ENCODE assay signal across 19 mouse cellular contexts in the genomic region with DNA sequence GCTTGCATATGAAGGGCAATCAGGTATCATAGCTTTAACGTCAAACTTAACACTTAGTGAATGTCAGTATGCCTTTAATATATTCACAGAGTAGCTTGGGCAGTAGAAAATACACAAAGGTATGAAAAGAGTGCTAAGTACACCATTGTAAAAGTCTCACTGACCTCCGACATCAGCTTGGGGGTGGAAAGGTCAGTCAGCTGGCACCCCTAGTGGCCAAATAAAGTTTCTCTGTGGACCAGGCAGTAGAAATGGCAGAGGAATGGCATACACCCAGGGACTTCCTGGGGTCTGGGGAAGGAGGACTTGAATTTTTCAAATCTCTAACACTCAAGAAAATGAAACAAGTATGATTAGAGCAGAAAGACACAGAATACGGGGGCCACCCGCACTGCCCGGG.
DNase-seq lines count a peak whose midpoint lies in the region; ATAC-seq and TF ChIP-seq lines count a peak whose summit lies in the region.
"Had no signal": no experiment of that assay in that cellular context is flagged by ENCODE, and none has a peak within 500 bp of the region (broad histone marks: within the 10 kb centered on the region; RNA-seq: fewer than 3 reads in every experiment).

No protein-coding gene starts in this region.

- no peak overlapping the region for H3K4me3 ChIP-seq in kidney, adult 2 months (ENCODE audit: insufficient read depth, low read depth, low read length)
- H3K4me3 ChIP-seq in lung, postnatal 0 days (ENCODE audit: low read depth, low read length): no peak overlapping the region
- H3K4me3 ChIP-seq in stomach, postnatal 0 days (ENCODE audit: low read depth, low read length): no peak overlapping the region
- no peak overlapping the region for H3K4me3 ChIP-seq in thymus, adult 2 months (ENCODE audit: control insufficient read depth, insufficient read depth, low read length)
- H3K4me3 ChIP-seq: embryonic facial prominence, embryonic 13.5 days; heart, adult 2 months; intestine, embryonic 15.5 days; limb, embryonic 15.5 days; midbrain, embryonic 10.5 days; neural tube, embryonic 13.5 days had no signal

- no peaks in the 10 kb centered on the region for H3K36me3 ChIP-seq in kidney, adult 2 months (ENCODE audit: control insufficient read depth, insufficient read depth, low read length)
- H3K36me3 ChIP-seq in lung, postnatal 0 days (ENCODE audit: insufficient read depth, low read length): no peaks in the 10 kb centered on the region
- H3K36me3 ChIP-seq in stomach, postnatal 0 days (ENCODE audit: control insufficient read depth, insufficient read depth, low read length): no peaks in the 10 kb centered on the region
- H3K36me3 ChIP-seq in thymus, adult 2 months (ENCODE audit: control insufficient read depth, insufficient read depth, low read length): no peaks in the 10 kb centered on the region
- H3K36me3 ChIP-seq: embryonic facial prominence, embryonic 13.5 days; intestine, embryonic 15.5 days; limb, embryonic 15.5 days; midbrain, embryonic 10.5 days; neural tube, embryonic 13.5 days had no signal

- peak; percentile 36; the same call in 1 of the 2 replicates for TF ChIP-seq CTCF in kidney, adult 2 months (conservative IDR thresholded peaks at IDR 0.05; ENCODE audit: insufficient read depth, insufficient read length, low read depth, low read length)
- peak; percentile 60 for TF ChIP-seq CTCF in lung, postnatal 0 days (IDR thresholded peaks at IDR 0.05)
- peak; percentile 54 for TF ChIP-seq CTCF in stomach, postnatal 0 days (IDR thresholded peaks at IDR 0.05; ENCODE audit: low read depth)
- no peak for TF ChIP-seq CTCF in thymus, adult 2 months (IDR thresholded peaks at IDR 0.05; ENCODE audit: borderline replicate concordance, control insufficient read depth, extremely low read depth, insufficient read depth, low read length, poor library complexity)

- peak; percentile 18 for DNase-seq in embryo, embryonic 10 days (ENCODE audit: low spot score)
- no peak for DNase-seq in embryo, embryonic 11 days
- no peak for DNase-seq in kidney, adult 2 months
- no peak for DNase-seq in kidney, postnatal 14 days
- DNase-seq in lung, postnatal 0 days (ENCODE audit: low spot score): no peak
- no peak for DNase-seq in lung, postnatal 36 days
- DNase-seq in stomach, postnatal 0 days (ENCODE audit: low spot score): no peak
- DNase-seq in thymus, adult 2 months: no peak
- DNase-seq: adrenal gland, postnatal 36 days; cerebellum, postnatal 10 days; heart, adult 2 months; kidney, postnatal 36 days; lung, postnatal 10 days; right cerebral cortex, postnatal 4 days had no signal

- H3K4me2 ChIP-seq in lung, postnatal 0 days (replicated peaks; ENCODE audit: low read depth, low read length): no peak overlapping the region
- H3K4me2 ChIP-seq in stomach, postnatal 0 days (replicated peaks; ENCODE audit: low read depth): no peak overlapping the region
- H3K4me2 ChIP-seq: embryonic facial prominence, embryonic 13.5 days; intestine, embryonic 15.5 days; limb, embryonic 15.5 days; neural tube, embryonic 13.5 days had no signal

- TF ChIP-seq POLR2A in kidney, adult 2 months (IDR thresholded peaks at IDR 0.05; ENCODE audit: low read depth, low read length): no peak
- no peak for TF ChIP-seq POLR2A in thymus, adult 2 months (IDR thresholded peaks at IDR 0.05; ENCODE audit: control insufficient read depth, extremely low read depth, insufficient read depth, low read length, poor library complexity)

- TF ChIP-seq EP300 in lung, postnatal 0 days (IDR thresholded peaks at IDR 0.05): no peak
- TF ChIP-seq EP300 in stomach, postnatal 0 days (optimal IDR thresholded peaks at IDR 0.05): no peak

- no peak overlapping the region for H3K9ac ChIP-seq in lung, postnatal 0 days (replicated peaks; ENCODE audit: low read depth)
- H3K9ac ChIP-seq in stomach, postnatal 0 days (ENCODE audit: low read length): no peak overlapping the region
- H3K9ac ChIP-seq: embryonic facial prominence, embryonic 13.5 days; intestine, embryonic 15.5 days; limb, embryonic 15.5 days; neural tube, embryonic 13.5 days had no signal

- no peaks in the 10 kb centered on the region for H3K27me3 ChIP-seq in kidney, adult 2 months (replicated peaks; ENCODE audit: control insufficient read depth, insufficient read depth, low read length)
- H3K27me3 ChIP-seq in lung, postnatal 0 days (replicated peaks; ENCODE audit: insufficient read depth, low read length): no peaks in the 10 kb centered on the region
- H3K27me3 ChIP-seq in stomach, postnatal 0 days (ENCODE audit: control insufficient read depth, insufficient read depth, low read length): no peaks in the 10 kb centered on the region
- H3K27me3 ChIP-seq in thymus, adult 2 months (ENCODE audit: control insufficient read depth, insufficient read depth, low read length): no peaks in the 10 kb centered on the region
- H3K27me3 ChIP-seq: embryonic facial prominence, embryonic 13.5 days; intestine, embryonic 15.5 days; limb, embryonic 15.5 days; neural tube, embryonic 13.5 days had no signal

- ATAC-seq in lung, postnatal 0 days: no peak
- ATAC-seq in stomach, postnatal 0 days (ENCODE audit: low FRiP score, low TSS enrichment): no peak
- ATAC-seq: intestine, embryonic 15.5 days had no signal

- H3K9me3 ChIP-seq in lung, postnatal 0 days (ENCODE audit: low read length): no peaks in the 10 kb centered on the region
- no peaks in the 10 kb centered on the region for H3K9me3 ChIP-seq in stomach, postnatal 0 days (ENCODE audit: control insufficient read depth, low read length)
- H3K9me3 ChIP-seq: embryonic facial prominence, embryonic 13.5 days; intestine, embryonic 15.5 days; limb, embryonic 15.5 days; midbrain, embryonic 10.5 days; neural tube, embryonic 13.5 days had no signal

- no peaks in the 10 kb centered on the region for H3K4me1 ChIP-seq in kidney, adult 2 months (ENCODE audit: control insufficient read depth, insufficient read depth, low read length)
- no peaks in the 10 kb centered on the region for H3K4me1 ChIP-seq in lung, postnatal 0 days (ENCODE audit: insufficient read depth, low read depth, low read length)
- no peaks in the 10 kb centered on the region for H3K4me1 ChIP-seq in stomach, postnatal 0 days (replicated peaks; ENCODE audit: control insufficient read depth, insufficient read depth)
- H3K4me1 ChIP-seq in thymus, adult 2 months (replicated peaks; ENCODE audit: control insufficient read depth, insufficient read depth, low read length): no peaks in the 10 kb centered on the region
- H3K4me1 ChIP-seq: intestine, embryonic 15.5 days; limb, embryonic 15.5 days; midbrain, embryonic 10.5 days had no signal

- 66% methylated on average over 5 of the region's 5 CpGs for WGBS in kidney, adult 2 months
- WGBS in lung, postnatal 0 days: 54% methylated on average over 5 of the region's 5 CpGs
- WGBS in stomach, postnatal 0 days: 67% methylated on average over 5 of the region's 5 CpGs
- WGBS in thymus, adult 2 months: 80% methylated on average over 5 of the region's 5 CpGs

- H3K27ac ChIP-seq in kidney, adult 2 months (ENCODE audit: insufficient read depth, low read depth, low read length): no peak overlapping the region
- no peak overlapping the region for H3K27ac ChIP-seq in lung, postnatal 0 days (ENCODE audit: low read length)
- no peak overlapping the region for H3K27ac ChIP-seq in stomach, postnatal 0 days (replicated peaks)
- no peak overlapping the region for H3K27ac ChIP-seq in thymus, adult 2 months (ENCODE audit: control insufficient read depth, insufficient read depth, low read length)
- H3K27ac ChIP-seq: embryonic facial prominence, embryonic 13.5 days; heart, adult 2 months; intestine, embryonic 15.5 days; limb, embryonic 15.5 days; midbrain, embryonic 10.5 days; neural tube, embryonic 13.5 days had no signal
